Mouse (Mus musculus): ENCODE data around the gene Epha10. TPM values are rescaled to one million over a fixed set of nuclear protein-coding genes. Genes with fewer than 3 reads are reported as not detected.
"Not testable (repeated sequence)": the region's sequence is repeated elsewhere in the genome, so short reads cannot be mapped to it uniquely, and the experiment has no call there.

The Epha10 gene
- polyA plus RNA-seq, 1 experiment from 2014 or later = not detected

DNA sequence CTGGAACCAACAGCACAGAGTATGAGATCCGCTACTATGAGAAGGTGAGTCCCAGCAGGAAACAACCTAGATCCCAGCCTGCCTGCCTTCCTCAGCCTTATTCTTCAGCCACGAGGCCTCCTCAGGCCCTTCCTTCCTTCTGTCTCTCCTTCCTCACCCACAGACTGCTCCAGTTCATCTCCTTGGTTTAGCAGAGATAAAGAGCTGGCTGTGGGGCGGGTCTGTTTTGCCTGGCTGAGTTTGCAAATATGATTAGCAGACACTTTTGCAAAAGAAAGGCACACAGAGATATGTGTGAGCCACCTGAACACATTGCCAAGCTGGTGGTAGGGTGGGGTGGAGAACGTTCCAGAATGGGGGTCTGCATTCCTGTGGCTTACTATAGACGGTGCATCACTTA is 19.2 kb downstream of the Epha10 start:
- Histone ChIP-seq H3K36me3 (no peaks in the 10 kb centered on the region), H3K4me3 (no peak overlapping the region), H3K27me3 (peaks cover 30% of the 10 kb centered on the region), H3K4me1 (0 out of 2 replicates have a peak, but pooled peaks cover under 1% of the 10 kb centered on the region), H3K4me2 (no peak overlapping the region), H3K9ac (no peak overlapping the region), H3K27ac (no peak overlapping the region), H3K9me3 (no peaks in the 10 kb centered on the region)
- ATAC-seq (ENCODE audit: borderline replicate concordance, extremely low read depth, low FRiP score, low TSS enrichment) = no peak
- 40% methylated on average over 5 of the region's 5 CpGs for WGBS

DNA sequence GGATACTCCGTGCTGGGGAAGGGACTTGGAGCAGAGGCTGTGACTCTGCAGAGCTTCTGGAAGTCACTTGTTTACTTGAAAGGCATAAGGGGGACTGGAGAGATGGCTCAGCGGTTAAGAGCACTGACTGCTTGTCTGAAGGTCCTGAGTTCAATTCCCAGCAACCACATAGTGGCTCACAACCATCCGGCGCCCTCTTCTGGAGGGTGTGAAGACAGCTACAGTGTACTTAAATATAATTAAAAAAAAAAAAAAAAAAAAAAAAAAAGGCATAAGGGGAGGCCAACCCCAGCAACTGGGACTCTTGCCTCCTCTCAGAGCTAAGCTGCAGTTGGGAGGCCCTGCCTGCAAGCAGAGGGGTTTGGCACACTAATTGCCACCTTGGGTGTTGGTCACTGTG is 24.7 kb downstream of the Epha10 start:
- no peaks in the 10 kb centered on the region for H3K36me3 ChIP-seq
- no peak for ATAC-seq (ENCODE audit: borderline replicate concordance, extremely low read depth, low FRiP score, low TSS enrichment)
- WGBS = 63% methylated on average over 4 of the region's 4 CpGs

DNA sequence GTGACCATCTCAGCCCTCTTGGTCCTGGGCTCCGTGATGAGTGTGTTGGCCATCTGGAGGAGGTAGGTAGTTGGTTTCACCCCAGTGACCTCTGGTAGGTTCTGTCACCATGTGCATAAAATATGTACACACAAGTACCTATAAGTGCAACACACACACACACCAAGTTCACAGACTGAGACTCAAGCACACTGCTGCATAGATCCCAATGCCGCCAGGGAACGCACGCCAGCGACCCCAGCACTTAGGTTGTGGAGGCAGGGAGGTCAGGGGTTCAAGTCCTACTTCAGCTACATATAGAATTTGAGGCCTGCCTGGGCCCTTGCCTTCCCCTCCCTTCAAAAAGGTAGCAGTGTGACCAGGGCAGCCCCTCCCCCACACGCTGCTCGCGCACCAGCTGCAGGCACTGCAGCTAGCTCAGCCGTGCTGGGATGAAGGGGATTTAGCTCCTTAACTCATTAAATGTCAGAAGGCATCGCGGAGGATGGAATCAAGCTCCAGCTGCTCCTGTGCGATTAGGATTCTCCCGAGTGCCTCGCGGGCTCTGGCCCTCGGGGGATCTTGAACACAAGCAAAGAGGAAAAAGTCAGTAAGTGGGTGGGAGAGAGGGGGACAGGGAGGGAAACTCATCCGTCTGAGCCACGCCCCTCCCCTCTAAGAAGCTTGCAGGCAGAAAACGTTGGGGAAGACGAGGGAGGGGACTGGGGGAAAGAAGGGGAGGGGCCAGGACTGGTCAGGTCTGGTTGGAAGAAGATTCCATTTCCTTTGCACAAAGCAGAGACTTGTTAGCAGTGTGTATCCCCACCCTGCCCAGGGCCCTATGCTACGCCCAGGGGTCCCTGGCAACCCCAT is 25.5 kb downstream of the Epha10 start:
- Histone ChIP-seq H3K4me1 (peaks cover 8% of the 10 kb centered on the region; the same call in 1 of the 2 replicates), H3K27me3 (peaks cover 3% of the 10 kb centered on the region; the same call in 1 of the 2 replicates), H3K4me2 (peak overlapping the region; percentile 29), H3K9ac (no peak overlapping the region), H3K27ac (no peak overlapping the region), H3K36me3 (no peaks in the 10 kb centered on the region), H3K4me3 (no peak overlapping the region), H3K9me3 (no peaks in the 10 kb centered on the region)
- 0 out of 2 replicates have a peak, but pooled peaks have one; percentile 49 for ATAC-seq (ENCODE audit: borderline replicate concordance, extremely low read depth, low FRiP score, low TSS enrichment)
- WGBS = 4% methylated on average over 21 of the region's 21 CpGs

More for the DNA sequence above, 24.7 kb downstream of the Epha10 start:
- H3K4me3 ChIP-seq = no peak overlapping the region
- H3K4me1 ChIP-seq = peaks cover 8% of the 10 kb centered on the region; the same call in 1 of the 2 replicates
- H3K9me3 ChIP-seq = no peaks in the 10 kb centered on the region
- no peak overlapping the region for H3K27ac ChIP-seq
- H3K4me2 ChIP-seq = no peak overlapping the region
- H3K27me3 ChIP-seq = peaks cover 3% of the 10 kb centered on the region; the same call in 1 of the 2 replicates
- no peak overlapping the region for H3K9ac ChIP-seq

DNA sequence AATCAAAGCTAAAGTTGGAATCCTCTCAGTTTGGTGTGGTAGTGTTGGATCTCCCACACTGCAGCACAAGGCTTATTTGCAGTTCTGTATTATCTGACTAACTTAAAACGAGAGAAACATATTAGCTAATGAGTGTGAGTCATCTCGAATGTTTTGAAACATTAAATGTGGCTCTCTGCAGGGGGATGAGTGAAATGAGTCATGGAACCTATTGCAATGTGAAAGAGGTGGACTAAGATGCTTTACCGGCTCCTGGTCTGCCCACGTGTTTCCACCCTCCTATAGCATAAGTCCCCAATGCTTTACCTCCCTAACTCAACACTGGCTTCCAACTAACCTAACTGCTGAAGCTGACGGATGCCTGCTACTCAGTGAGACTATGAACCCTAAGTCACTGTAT is 47.4 kb downstream of the Epha10 start:
- ATAC-seq (ENCODE audit: borderline replicate concordance, extremely low read depth, low FRiP score, low TSS enrichment) = no peak

DNA sequence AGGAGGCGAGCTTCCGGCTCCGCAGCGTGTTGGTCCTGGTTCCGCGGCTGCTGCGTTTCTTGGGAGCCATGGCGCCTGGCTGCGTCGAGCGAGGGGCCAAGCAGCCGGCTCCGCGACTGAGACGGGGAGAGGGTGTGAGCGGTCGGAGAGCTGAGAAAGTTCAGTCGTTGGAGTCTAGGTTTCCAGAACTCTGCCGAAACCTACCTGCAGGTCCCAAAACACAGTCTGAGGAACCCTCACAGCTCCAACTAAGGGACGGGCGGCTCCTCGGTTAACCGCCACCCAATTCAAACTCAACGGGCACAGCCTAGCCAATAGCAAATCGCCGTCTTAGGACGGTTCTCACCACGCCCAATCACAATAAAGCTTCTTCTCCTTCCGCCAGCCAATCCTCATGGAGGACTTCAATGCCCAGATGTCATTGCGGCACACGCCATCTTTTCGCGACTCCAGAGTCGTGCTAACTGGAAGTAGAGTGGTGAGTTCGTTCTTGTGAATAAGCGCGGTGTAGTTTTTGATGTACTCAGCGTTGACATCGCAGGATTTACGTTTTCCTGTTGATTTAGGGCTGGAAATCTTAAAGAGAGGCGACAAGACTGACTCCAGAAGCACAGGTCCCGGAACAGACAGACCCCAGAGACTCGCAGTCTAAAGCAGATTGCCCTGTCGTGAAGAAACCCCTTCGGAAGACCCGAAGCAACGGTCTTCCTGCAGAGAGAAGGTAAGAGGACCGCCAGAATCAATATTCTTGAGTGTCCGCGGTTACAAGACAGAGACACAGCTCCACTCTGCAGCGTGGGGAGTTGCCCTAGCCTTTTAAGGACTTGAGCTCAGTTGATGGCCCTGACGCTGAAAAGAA is 56.1 kb downstream of the Epha10 start, which contains the start of gene 9930104L06Rik:
Gene 9930104L06Rik, plus strand, starts transcription at position 436 of the 859 bp plus-strand sequence.
- peak within 1 kb of the TSS; percentile 68 for H3K27ac ChIP-seq

More for the DNA sequence above, 47.4 kb downstream of the Epha10 start:
- WGBS = 89% methylated on average over 5 of the region's 5 CpGs
- no peaks in the 10 kb centered on the region for H3K27me3 ChIP-seq
- H3K9me3 ChIP-seq = no peaks in the 10 kb centered on the region
- no peak overlapping the region for H3K4me3 ChIP-seq
- H3K9ac ChIP-seq = no peak overlapping the region
- H3K27ac ChIP-seq = no peak overlapping the region
- peaks cover 81% of the 10 kb centered on the region for H3K36me3 ChIP-seq
- H3K4me1 ChIP-seq = no peaks in the 10 kb centered on the region
- H3K4me2 ChIP-seq = no peak overlapping the region

DNA sequence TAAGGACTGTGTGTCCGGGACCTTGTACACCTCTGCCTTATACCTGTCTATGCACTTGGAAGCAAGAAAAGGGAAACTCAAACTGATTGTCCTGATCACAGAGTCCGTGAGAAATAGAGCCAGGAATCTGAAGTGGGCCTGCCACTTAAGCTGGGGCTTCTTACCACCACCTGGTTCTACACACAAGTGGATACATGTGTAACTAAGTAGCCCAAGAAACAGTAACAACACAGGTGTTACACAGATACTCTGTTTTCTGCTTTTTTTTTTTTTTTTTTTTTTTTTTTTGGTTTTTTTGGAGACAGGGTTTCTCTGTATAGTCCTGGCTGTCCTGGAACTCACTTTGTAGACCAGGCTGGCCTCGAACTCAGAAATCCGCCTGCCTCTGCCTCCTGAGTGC is 58.5 kb downstream of the Epha10 start, which contains the start of gene Cdca8:
Gene Cdca8, minus strand, starts transcription at position 101 of the 400 bp plus-strand sequence.
- not testable (repeated sequence) for H3K9me3 ChIP-seq; H3K27ac ChIP-seq; H3K4me3 ChIP-seq; H3K27me3 ChIP-seq; H3K9ac ChIP-seq; H3K4me2 ChIP-seq; ATAC-seq (ENCODE audit: borderline replicate concordance, extremely low read depth, low FRiP score, low TSS enrichment)
- H3K4me1 ChIP-seq = peaks cover 18% of the 10 kb centered on the region
- H3K36me3 ChIP-seq = peaks cover 23% of the 10 kb centered on the region
- WGBS = 93% methylated on average over 4 of the region's 4 CpGs

More for the DNA sequence above, 56.1 kb downstream of the Epha10 start, which contains the start of gene 9930104L06Rik:
- Histone ChIP-seq H3K27me3 (no peaks in the 10 kb centered on the region), H3K9ac (peak within 1 kb of the TSS; percentile 83), H3K4me1 (peaks cover 18% of the 10 kb centered on the region), H3K4me2 (peak within 1 kb of the TSS; percentile 76), H3K9me3 (no peaks in the 10 kb centered on the region), H3K36me3 (peaks cover 20% of the 10 kb centered on the region), H3K4me3 (peak within 1 kb of the TSS; percentile 97)
- WGBS = under 1% methylated on average over 52 of the region's 52 CpGs
- ATAC-seq (ENCODE audit: borderline replicate concordance, extremely low read depth, low FRiP score, low TSS enrichment) = peak; percentile 99

DNA sequence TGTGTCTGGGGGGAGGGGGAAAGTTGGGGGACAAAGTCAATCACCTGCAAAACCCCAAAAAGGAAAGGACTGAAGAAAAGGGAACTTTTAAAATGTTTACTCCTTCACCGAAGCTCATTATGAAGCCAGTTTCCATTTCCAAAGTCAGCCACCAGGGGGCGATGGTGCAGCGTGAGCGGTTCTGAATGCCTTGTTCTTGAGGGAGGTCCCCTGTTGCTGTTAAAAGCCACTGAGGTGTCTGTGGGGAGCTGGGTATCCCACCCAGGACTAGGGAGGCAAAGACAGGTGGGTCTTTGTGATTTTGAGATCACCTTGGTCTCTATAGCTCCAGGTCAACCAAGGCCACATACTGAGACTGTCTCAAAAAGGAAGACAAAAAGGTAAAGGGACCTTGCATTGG is 62.3 kb downstream of the Epha10 start:
- Histone ChIP-seq H3K9me3 (no peaks in the 10 kb centered on the region), H3K27me3 (no peaks in the 10 kb centered on the region), H3K36me3 (peaks cover 23% of the 10 kb centered on the region), H3K4me1 (peaks cover under 1% of the 10 kb centered on the region; the same call in 1 of the 2 replicates), H3K9ac (no peak overlapping the region), H3K4me3 (no peak overlapping the region), H3K27ac (no peak overlapping the region), H3K4me2 (no peak overlapping the region)
- peak; percentile 36; the same call in 1 of the 2 replicates for ATAC-seq (ENCODE audit: borderline replicate concordance, extremely low read depth, low FRiP score, low TSS enrichment)
- 6% methylated on average over 4 of the region's 4 CpGs for WGBS

DNA sequence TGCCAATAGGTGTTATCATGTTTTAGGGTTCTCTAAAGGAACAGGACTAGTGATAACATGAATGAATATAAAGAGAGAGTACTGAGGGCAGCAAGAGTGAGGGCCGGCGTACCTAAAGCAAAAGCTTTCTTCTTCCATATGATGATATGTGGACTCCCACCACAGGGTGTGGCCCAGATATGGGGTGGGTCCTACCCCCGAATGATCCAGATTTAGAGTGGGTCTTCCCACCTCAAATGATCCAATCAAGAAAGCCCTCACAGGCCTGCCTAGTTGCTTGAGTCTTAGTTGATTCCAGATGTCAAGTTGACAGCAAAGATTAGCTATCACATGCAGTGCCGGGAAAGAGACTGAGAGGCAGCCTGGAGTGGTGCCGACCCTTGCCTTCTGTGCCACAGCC is 63.1 kb downstream of the Epha10 start:
- Histone ChIP-seq H3K4me2 (no peak overlapping the region), H3K4me3 (no peak overlapping the region), H3K27ac (no peak overlapping the region), H3K9ac (no peak overlapping the region), H3K36me3 (peaks cover 22% of the 10 kb centered on the region), H3K4me1 (no peaks in the 10 kb centered on the region), H3K27me3 (no peaks in the 10 kb centered on the region), H3K9me3 (no peaks in the 10 kb centered on the region)
- no peak for ATAC-seq (ENCODE audit: borderline replicate concordance, extremely low read depth, low FRiP score, low TSS enrichment)
- 82% methylated on average over 5 of the region's 5 CpGs for WGBS

DNA sequence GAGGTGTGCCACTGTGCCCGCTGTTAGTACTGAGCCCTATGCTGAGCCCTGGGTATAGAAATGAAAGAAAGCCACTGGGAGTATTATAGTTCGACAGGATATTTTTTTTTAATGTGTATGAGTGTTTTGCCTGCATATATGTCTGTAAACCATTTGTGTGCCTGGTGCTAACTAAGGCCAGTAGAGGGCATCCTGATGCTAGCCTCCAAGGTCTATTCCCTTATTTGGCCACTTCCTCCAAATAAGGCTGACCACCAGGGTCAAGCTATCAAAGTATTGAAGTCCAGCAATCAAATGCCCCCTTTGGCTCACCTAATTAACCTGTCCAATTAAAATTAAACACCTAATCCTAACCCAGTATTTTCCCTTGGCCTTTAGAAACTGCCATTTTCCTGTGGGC is 64.3 kb downstream of the Epha10 start:
- Histone ChIP-seq H3K4me1 (0 out of 2 replicates have a peak, but pooled peaks cover 3% of the 10 kb centered on the region), H3K4me3 (no peak overlapping the region), H3K36me3 (peaks cover 13% of the 10 kb centered on the region), H3K9ac (no peak overlapping the region), H3K27me3 (no peaks in the 10 kb centered on the region; the same call in 1 of the 2 replicates), H3K4me2 (no peak overlapping the region), H3K27ac (no peak overlapping the region), H3K9me3 (no peaks in the 10 kb centered on the region)
- no peak for ATAC-seq (ENCODE audit: borderline replicate concordance, extremely low read depth, low FRiP score, low TSS enrichment)
- 54% methylated on average over 2 of the region's 2 CpGs for WGBS

DNA sequence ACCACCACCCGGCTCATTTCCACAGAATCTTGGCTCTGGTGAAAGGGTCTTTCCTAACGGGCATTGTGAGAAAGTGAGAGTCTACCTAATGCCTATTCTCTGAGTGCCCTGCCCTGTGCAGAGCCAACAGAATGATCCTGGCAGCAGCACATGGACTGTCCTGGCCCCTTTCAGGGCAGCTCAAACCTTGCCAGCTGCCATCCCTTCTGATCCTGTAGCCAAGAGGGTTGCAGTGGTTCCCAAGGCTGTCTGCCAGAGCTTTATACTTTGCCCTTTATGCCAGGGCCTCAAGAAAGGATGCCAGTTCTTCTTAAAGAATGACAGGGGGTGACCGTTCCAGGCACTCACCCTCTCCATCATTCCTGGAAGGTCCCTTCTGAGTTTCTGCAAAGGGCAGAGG is 68.8 kb downstream of the Epha10 start:
- 75% methylated on average over 3 of the region's 3 CpGs for WGBS
- Histone ChIP-seq H3K9me3 (no peaks in the 10 kb centered on the region), H3K9ac (no peak overlapping the region), H3K4me3 (no peak overlapping the region), H3K36me3 (no peaks in the 10 kb centered on the region), H3K4me2 (no peak overlapping the region), H3K27me3 (no peaks in the 10 kb centered on the region; the same call in 1 of the 2 replicates), H3K27ac (no peak overlapping the region), H3K4me1 (peaks cover 30% of the 10 kb centered on the region; the same call in 1 of the 2 replicates)
- no peak for ATAC-seq (ENCODE audit: borderline replicate concordance, extremely low read depth, low FRiP score, low TSS enrichment)

Measured in lung, embryonic 15.5 days (tissue).